Mouse (Mus musculus): ENCODE measurements around the gene Tmem164. TPM values are rescaled to one million over a fixed set of nuclear protein-coding genes. Genes with fewer than 3 reads are reported as not detected.

The Tmem164 gene
- polyA plus RNA-seq, 1 experiment: 14.2 TPM

DNA sequence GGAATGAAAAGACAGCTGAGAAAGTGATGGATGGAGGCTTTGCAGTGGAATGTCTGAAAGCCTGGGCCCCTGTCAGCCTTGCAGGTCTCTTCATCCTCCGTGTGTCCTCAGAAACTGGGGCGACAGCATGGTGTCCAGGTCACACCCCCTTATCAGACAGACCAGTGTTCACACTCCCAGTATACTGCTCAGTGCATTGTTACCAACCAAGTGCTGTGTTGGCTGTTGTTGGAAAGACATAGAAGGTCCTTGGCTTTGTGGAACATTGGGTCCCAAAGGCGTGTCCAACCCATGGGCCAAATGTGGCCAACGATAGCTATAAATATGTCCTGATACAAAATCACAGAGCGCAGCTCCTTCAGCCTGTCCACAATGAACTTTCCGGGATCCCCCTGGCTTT is 149.4 kb downstream of the Tmem164 start:
- Histone ChIP-seq H3K27me3 (ENCODE audit: control insufficient read depth, insufficient read depth, insufficient read length) (no peaks in the 10 kb centered on the region), H3K79me2 (ENCODE audit: control insufficient read depth, insufficient read depth) (no peaks in the 10 kb centered on the region), H3K36me3 (ENCODE audit: control insufficient read depth, insufficient read depth) (no peaks in the 10 kb centered on the region), H3ac (ENCODE audit: control insufficient read depth, insufficient read length, low read depth) (no peak overlapping the region), H3K4me3 (ENCODE audit: insufficient read depth, poor library complexity, severe bottlenecking) (no peak overlapping the region), H3K79me3 (ENCODE audit: low read depth) (no peaks in the 10 kb centered on the region)
- TF ChIP-seq FOSL1 (IDR thresholded peaks at IDR 0.05; ENCODE audit: insufficient read depth, low read length, poor library complexity, severe bottlenecking) (no peak), MYOD1 (IDR thresholded peaks at IDR 0.05; ENCODE audit: control insufficient read depth, insufficient read length, low read depth) (no peak), CEBPB (IDR thresholded peaks at IDR 0.05; ENCODE audit: low read depth) (no peak), MAX (IDR thresholded peaks at IDR 0.05) (no peak), MYOG (IDR thresholded peaks at IDR 0.05; ENCODE audit: control insufficient read depth, extremely low read depth, insufficient read length) (no peak)

DNA sequence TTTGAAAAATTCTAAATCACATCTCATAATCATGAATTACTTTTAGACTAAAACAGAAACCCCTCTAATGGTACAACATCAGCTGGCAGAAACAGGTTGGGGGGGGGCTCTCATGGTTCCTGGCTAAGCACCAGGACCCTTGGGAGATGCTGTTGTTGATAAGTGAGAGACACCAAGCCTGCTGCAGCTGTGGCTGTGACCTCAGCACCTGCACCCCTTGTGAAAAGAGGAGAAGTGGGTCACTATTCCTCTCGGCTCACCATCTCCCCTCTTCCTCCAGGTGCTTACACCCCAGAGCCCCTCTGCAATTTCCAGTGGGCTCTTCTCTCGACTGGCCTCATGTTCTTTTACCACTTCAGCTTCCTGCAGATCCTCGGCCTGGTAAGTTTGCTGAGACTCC is 151.0 kb downstream of the Tmem164 start:
- Histone ChIP-seq H3ac (ENCODE audit: control insufficient read depth, insufficient read length, low read depth) (no peak overlapping the region), H3K27me3 (ENCODE audit: control insufficient read depth, insufficient read depth, insufficient read length) (no peaks in the 10 kb centered on the region), H3K79me3 (ENCODE audit: low read depth) (no peaks in the 10 kb centered on the region), H3K36me3 (ENCODE audit: control insufficient read depth, insufficient read depth) (no peaks in the 10 kb centered on the region), H3K4me3 (ENCODE audit: insufficient read depth, poor library complexity, severe bottlenecking) (no peak overlapping the region), H3K79me2 (ENCODE audit: control insufficient read depth, insufficient read depth) (no peaks in the 10 kb centered on the region)
- TF ChIP-seq MYOG (IDR thresholded peaks at IDR 0.05; ENCODE audit: control insufficient read depth, extremely low read depth, insufficient read length): no peak
- TF ChIP-seq MYOD1 (IDR thresholded peaks at IDR 0.05; ENCODE audit: control insufficient read depth, insufficient read length, low read depth): no peak
- no peak for TF ChIP-seq FOSL1 (IDR thresholded peaks at IDR 0.05; ENCODE audit: insufficient read depth, low read length, poor library complexity, severe bottlenecking)
- no peak for TF ChIP-seq MAX (IDR thresholded peaks at IDR 0.05)
- TF ChIP-seq CTCF (IDR thresholded peaks at IDR 0.05; ENCODE audit: control insufficient read depth, insufficient read depth, insufficient read length): no peak

DNA sequence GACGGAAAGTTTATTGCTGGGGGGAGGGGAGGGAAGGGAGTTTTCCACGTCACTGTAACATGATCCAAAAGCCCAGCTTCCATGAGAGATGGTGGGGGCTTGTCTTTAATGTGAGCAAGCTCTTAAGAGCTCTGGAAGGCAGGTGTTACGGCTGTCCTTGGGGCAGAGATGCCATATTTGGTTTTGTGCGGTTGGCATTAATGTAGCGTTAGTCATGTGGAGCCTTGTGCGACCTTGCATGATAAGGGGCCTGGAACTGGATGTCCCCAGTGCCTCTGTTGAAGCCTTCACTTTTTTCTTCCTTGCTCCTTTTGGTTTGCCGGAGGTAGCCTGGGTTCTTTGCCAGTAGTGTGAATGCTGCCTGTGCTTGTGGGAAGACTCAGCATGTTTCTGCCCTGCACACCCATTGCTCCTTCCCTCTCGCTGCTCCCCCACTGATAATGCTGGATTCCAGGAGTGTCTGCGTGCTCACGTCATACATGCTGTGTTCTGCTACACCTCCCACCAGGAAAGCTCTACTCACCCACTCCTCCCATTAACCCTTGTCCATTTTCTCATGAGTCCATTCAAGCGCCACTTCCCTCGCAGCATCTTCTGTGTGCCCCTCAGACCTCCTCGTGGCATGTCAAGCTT is 152.1 kb downstream of the Tmem164 start:
- TF ChIP-seq FOSL1 (IDR thresholded peaks at IDR 0.05; ENCODE audit: insufficient read depth, low read length, poor library complexity, severe bottlenecking) (no peak), USF1 (IDR thresholded peaks at IDR 0.05; ENCODE audit: low read depth) (no peak), CTCF (IDR thresholded peaks at IDR 0.05; ENCODE audit: control insufficient read depth, insufficient read depth, insufficient read length) (no peak), CEBPB (IDR thresholded peaks at IDR 0.05; ENCODE audit: low read depth) (no peak), MYOD1 (IDR thresholded peaks at IDR 0.05; ENCODE audit: control insufficient read depth, insufficient read length, low read depth) (peak; percentile 69)
- no peaks in the 10 kb centered on the region for H3K36me3 ChIP-seq (ENCODE audit: control insufficient read depth, insufficient read depth)
- no peak overlapping the region for H3K4me3 ChIP-seq (ENCODE audit: insufficient read depth, poor library complexity, severe bottlenecking)
- H3K27me3 ChIP-seq (ENCODE audit: control insufficient read depth, insufficient read depth, insufficient read length): no peaks in the 10 kb centered on the region
- H3ac ChIP-seq (ENCODE audit: control insufficient read depth, insufficient read length, low read depth): peak overlapping the region; percentile 24
- H3K79me2 ChIP-seq (ENCODE audit: control insufficient read depth, insufficient read depth): no peaks in the 10 kb centered on the region
- H3K79me3 ChIP-seq (ENCODE audit: low read depth): no peaks in the 10 kb centered on the region

DNA sequence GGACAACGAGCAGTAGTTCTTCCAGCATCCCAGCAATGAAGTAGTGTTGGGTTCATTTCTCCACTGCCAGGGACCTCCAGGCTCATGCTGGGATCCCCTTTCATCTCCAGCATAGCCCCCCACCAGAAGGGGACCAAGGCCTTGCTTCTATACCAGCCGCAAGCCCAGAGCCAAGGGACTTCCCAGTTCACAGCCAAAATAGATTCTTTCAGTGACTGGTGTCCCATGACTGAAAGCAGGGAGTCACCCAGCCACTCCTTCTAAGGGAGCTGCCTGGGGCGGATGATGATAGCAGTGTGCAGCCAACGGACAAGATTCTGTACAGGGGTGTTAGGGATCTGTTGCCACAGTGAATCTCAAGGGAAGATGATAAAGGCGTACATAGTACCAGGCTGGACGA is 153.6 kb downstream of the Tmem164 start:
- no peaks in the 10 kb centered on the region for H3K79me3 ChIP-seq (ENCODE audit: low read depth)
- H3K4me3 ChIP-seq (ENCODE audit: insufficient read depth, poor library complexity, severe bottlenecking): no peak overlapping the region
- H3K79me2 ChIP-seq (ENCODE audit: control insufficient read depth, insufficient read depth): no peaks in the 10 kb centered on the region
- H3K27me3 ChIP-seq (ENCODE audit: control insufficient read depth, insufficient read depth, insufficient read length): no peaks in the 10 kb centered on the region
- no peak overlapping the region for H3ac ChIP-seq (ENCODE audit: control insufficient read depth, insufficient read length, low read depth)
- H3K36me3 ChIP-seq (ENCODE audit: control insufficient read depth, insufficient read depth): no peaks in the 10 kb centered on the region
- no peak for TF ChIP-seq CTCF (IDR thresholded peaks at IDR 0.05; ENCODE audit: control insufficient read depth, insufficient read depth, insufficient read length)
- no peak for TF ChIP-seq MAX (IDR thresholded peaks at IDR 0.05)
- TF ChIP-seq FOSL1 (IDR thresholded peaks at IDR 0.05; ENCODE audit: insufficient read depth, low read length, poor library complexity, severe bottlenecking): no peak
- no peak for TF ChIP-seq CEBPB (IDR thresholded peaks at IDR 0.05; ENCODE audit: low read depth)
- no peak for TF ChIP-seq MYOG (IDR thresholded peaks at IDR 0.05; ENCODE audit: control insufficient read depth, extremely low read depth, insufficient read length)
- no peak for TF ChIP-seq MYOD1 (IDR thresholded peaks at IDR 0.05; ENCODE audit: control insufficient read depth, insufficient read length, low read depth)
- no peak for TF ChIP-seq USF1 (IDR thresholded peaks at IDR 0.05; ENCODE audit: low read depth)

DNA sequence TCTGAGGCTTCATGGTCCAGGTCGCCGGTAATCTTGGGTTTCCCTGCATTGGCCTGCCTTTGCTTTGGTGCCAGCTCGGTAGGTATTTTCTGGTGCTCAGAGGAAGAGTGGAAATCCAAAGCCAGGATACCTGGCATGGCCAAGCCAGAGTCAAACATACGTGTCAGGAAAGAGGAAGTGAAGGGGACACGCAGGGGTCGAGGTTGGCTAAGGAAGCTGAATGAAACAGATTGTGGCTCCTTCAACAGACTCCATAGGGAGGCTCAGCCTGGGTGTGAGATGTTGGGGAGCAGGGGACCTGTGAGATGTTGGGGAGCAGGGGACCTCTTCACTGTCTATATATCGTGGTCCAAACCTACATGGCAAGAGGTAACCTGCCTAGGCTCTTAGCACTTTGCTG is 155.2 kb downstream of the Tmem164 start:
- TF ChIP-seq MYOD1 (IDR thresholded peaks at IDR 0.05; ENCODE audit: control insufficient read depth, insufficient read length, low read depth) (no peak), MAX (IDR thresholded peaks at IDR 0.05) (no peak), MYOG (IDR thresholded peaks at IDR 0.05; ENCODE audit: control insufficient read depth, extremely low read depth, insufficient read length) (no peak), USF1 (IDR thresholded peaks at IDR 0.05; ENCODE audit: low read depth) (no peak), CTCF (IDR thresholded peaks at IDR 0.05; ENCODE audit: control insufficient read depth, insufficient read depth, insufficient read length) (no peak), CEBPB (IDR thresholded peaks at IDR 0.05; ENCODE audit: low read depth) (no peak), FOSL1 (IDR thresholded peaks at IDR 0.05; ENCODE audit: insufficient read depth, low read length, poor library complexity, severe bottlenecking) (no peak)
- H3K79me2 ChIP-seq (ENCODE audit: control insufficient read depth, insufficient read depth): no peaks in the 10 kb centered on the region
- no peak overlapping the region for H3K4me3 ChIP-seq (ENCODE audit: insufficient read depth, poor library complexity, severe bottlenecking)
- no peaks in the 10 kb centered on the region for H3K27me3 ChIP-seq (ENCODE audit: control insufficient read depth, insufficient read depth, insufficient read length)
- no peaks in the 10 kb centered on the region for H3K79me3 ChIP-seq (ENCODE audit: low read depth)
- no peaks in the 10 kb centered on the region for H3K36me3 ChIP-seq (ENCODE audit: control insufficient read depth, insufficient read depth)
- H3ac ChIP-seq (ENCODE audit: control insufficient read depth, insufficient read length, low read depth): no peak overlapping the region

DNA sequence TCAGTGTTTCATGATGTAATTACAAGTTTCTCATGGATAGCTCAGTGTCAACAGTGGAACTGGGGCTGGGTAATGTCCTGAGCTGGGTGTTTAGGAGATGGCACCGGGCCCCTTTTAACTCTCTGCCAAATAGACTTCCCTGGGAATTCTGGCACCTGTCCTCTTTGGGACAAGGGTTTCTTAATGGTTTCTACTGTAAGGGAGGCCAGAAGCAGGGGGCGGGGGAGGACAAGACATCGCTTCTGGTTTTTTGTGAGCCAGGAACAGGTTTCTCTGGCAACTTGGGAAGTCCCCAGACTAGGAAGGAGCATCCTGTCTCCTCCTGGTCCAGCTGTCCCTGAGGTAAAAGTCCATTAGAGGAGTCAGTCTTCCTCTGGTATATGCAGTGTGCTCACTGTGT is 156.1 kb downstream of the Tmem164 start:
- H3K79me3 ChIP-seq (ENCODE audit: low read depth): no peaks in the 10 kb centered on the region
- no peaks in the 10 kb centered on the region for H3K79me2 ChIP-seq (ENCODE audit: control insufficient read depth, insufficient read depth)
- no peak overlapping the region for H3K4me3 ChIP-seq (ENCODE audit: insufficient read depth, poor library complexity, severe bottlenecking)
- H3K27me3 ChIP-seq (ENCODE audit: control insufficient read depth, insufficient read depth, insufficient read length): no peaks in the 10 kb centered on the region
- TF ChIP-seq MYOG (IDR thresholded peaks at IDR 0.05; ENCODE audit: control insufficient read depth, extremely low read depth, insufficient read length): no peak
- no peak for TF ChIP-seq CTCF (IDR thresholded peaks at IDR 0.05; ENCODE audit: control insufficient read depth, insufficient read depth, insufficient read length)
- no peak for TF ChIP-seq MYOD1 (IDR thresholded peaks at IDR 0.05; ENCODE audit: control insufficient read depth, insufficient read length, low read depth)
- TF ChIP-seq CEBPB (IDR thresholded peaks at IDR 0.05; ENCODE audit: low read depth): no peak
- TF ChIP-seq FOSL1 (IDR thresholded peaks at IDR 0.05; ENCODE audit: insufficient read depth, low read length, poor library complexity, severe bottlenecking): no peak
- no peak for TF ChIP-seq MAX (IDR thresholded peaks at IDR 0.05)
- no peak for TF ChIP-seq USF1 (IDR thresholded peaks at IDR 0.05; ENCODE audit: low read depth)
- H3ac ChIP-seq (ENCODE audit: control insufficient read depth, insufficient read length, low read depth): no peak overlapping the region
- no peaks in the 10 kb centered on the region for H3K36me3 ChIP-seq (ENCODE audit: control insufficient read depth, insufficient read depth)
